Mouse (Mus musculus) small intestine, adult 2 months (tissue): Measurements from ENCODE around the gene Tigd3. TPM values are rescaled to one million over a fixed set of nuclear protein-coding genes. Genes with fewer than 3 reads are reported as not detected.

Experiments used
- H3K27ac ChIP-seq: fragments of 200-500 bp; 2 replicates; pipeline ENCODE4 v1.5.1; 2012; ENCODE audit warnings: low read depth, low read length, control low read depth, inconsistent platforms; ENCODE audit not compliant: insufficient read depth
- H3K27me3 ChIP-seq: fragments of 200-500 bp; 2 replicates; pipeline ENCODE4 v1.6.1; 2012; ENCODE audit warnings: mild to moderate bottlenecking, moderate library complexity, low read length, inconsistent platforms; ENCODE audit not compliant: control insufficient read depth, insufficient read depth
- H3K36me3 ChIP-seq: fragments of 200-500 bp; 2 replicates; pipeline ENCODE4 v1.6.1; 2012; ENCODE audit warnings: mild to moderate bottlenecking, low read length, control low read depth, inconsistent platforms; ENCODE audit not compliant: control insufficient read depth, insufficient read depth
- H3K4me1 ChIP-seq: fragments of 200-500 bp; 2 replicates; pipeline ENCODE4 v1.6.1; 2012; ENCODE audit warnings: low read length, inconsistent platforms, mixed read lengths; ENCODE audit not compliant: control insufficient read depth, insufficient read depth, insufficient read length
- H3K4me3 ChIP-seq: fragments of 200-500 bp; 2 replicates; pipeline ENCODE4 v1.5.1; 2012; ENCODE audit warnings: low read depth, mild to moderate bottlenecking, control low read depth, inconsistent platforms, low read length, moderate library complexity
- CTCF ChIP-seq: fragments of 200-500 bp; IDR thresholded peaks from 2 replicates; pipeline ENCODE4 v1.5.1; 2012; ENCODE audit warnings: low read depth, mild to moderate bottlenecking, control low read depth, inconsistent platforms, low read length, moderate library complexity, mixed read lengths; ENCODE audit not compliant: insufficient replicate concordance, insufficient read length; ENCODE audit errors: extremely low read depth
- POLR2A ChIP-seq: fragments of 200-500 bp; IDR thresholded peaks from 2 replicates; pipeline ENCODE4 v1.6.1; 2012; ENCODE audit warnings: low read depth, mild to moderate bottlenecking, control low read depth, inconsistent platforms, low read length, moderate library complexity
- WGBS: fragments of 180-500 bp; shearing (Covaris S2); methylation state at CpG from one replicate; pipeline ENCODE4 v1.1.7; 2018; 5-methylcytosine and 5-hydroxymethylcytosine counted together
- polyA plus RNA-seq: library from polyadenylated mRNA; depleted of rRNA; stranded (reverse); fragments of >200 nt; gene quantifications from 2 replicates; pipeline ENCODE4 v1.2.3, GENCODE M21; 2012

The Tigd3 gene
- polyA plus RNA-seq, 1 experiment, result 2.0 TPM

DNA sequence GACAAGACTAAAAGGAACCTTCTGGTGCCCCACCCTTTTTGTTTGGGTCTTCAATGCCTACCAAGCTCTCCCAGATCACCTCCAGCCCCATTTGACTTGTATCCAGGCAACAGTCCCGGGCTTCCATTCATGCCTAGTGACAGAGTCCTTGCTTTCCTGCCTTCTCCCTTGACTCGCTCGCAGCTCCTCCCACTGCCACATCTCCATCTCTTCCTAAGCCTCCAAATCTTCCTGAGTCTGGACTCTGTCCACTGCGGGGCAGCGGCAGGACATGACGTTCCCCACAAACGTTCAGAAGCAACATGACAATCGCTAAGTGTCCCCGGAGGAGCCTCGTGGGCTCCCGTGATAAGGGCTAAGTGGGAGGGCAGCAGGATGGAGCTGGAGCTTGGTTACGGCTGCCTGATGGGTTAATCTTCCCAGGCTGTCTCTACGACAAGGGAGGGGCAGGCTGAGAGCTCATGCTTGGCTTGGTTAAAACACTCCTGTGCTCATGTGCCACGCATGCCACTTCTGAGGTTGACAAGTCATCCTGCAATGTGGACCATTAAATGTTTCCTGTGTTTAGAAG is 44.0 kb upstream of the Tigd3 start:
- Histone ChIP-seq H3K27ac (no peak overlapping the region), H3K36me3 (peaks cover 15% of the 10 kb centered on the region), H3K4me1 (peaks cover 36% of the 10 kb centered on the region), H3K27me3 (no peaks in the 10 kb centered on the region), H3K4me3 (no peak overlapping the region)
- WGBS, result 20% methylated on average over 14 of the region's 14 CpGs
- TF ChIP-seq CTCF (no peak), POLR2A (no peak)

- peaks cover 11% of the 10 kb centered on the region for H3K36me3 ChIP-seq
- H3K4me3 ChIP-seq, result no peak overlapping the region
- no peak overlapping the region for H3K27ac ChIP-seq
- peaks cover 36% of the 10 kb centered on the region for H3K4me1 ChIP-seq
- 79% methylated on average over 21 of the region's 21 CpGs for WGBS
- TF ChIP-seq POLR2A (no peak), CTCF (no peak)
- no peaks in the 10 kb centered on the region for H3K27me3 ChIP-seq
Observed at GRCm38 (mm10) chr19:5937095-5937835, 43.3 kb upstream of the Tigd3 start.

DNA sequence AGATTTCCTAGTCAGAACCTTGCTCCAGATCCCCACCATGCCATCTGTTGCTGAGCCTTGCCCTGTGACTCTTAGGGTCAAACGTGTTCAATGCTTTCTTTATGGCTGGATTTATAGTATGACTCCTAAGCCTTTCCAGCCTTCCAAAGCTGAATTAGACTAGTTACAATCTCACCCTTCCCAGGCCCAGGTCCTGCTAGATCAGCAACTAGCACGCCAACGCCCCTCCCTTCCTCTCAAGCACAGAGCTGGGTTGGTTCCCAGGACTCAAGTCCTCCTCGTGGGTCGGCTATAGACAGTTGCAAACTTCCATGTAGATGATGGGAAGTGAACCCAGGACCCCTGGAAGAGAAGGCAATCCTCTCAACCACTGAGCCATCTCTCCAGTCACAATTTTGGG is 41.7 kb upstream of the Tigd3 start:
- H3K27ac ChIP-seq, result peak overlapping the region; percentile 11; the same call in 1 of the 2 replicates
- WGBS, result 48% methylated on average over 5 of the region's 5 CpGs
- H3K4me1 ChIP-seq, result peaks cover 39% of the 10 kb centered on the region
- no peak for TF ChIP-seq POLR2A
- H3K27me3 ChIP-seq, result no peaks in the 10 kb centered on the region
- no peaks in the 10 kb centered on the region for H3K36me3 ChIP-seq
- H3K4me3 ChIP-seq, result no peak overlapping the region

DNA sequence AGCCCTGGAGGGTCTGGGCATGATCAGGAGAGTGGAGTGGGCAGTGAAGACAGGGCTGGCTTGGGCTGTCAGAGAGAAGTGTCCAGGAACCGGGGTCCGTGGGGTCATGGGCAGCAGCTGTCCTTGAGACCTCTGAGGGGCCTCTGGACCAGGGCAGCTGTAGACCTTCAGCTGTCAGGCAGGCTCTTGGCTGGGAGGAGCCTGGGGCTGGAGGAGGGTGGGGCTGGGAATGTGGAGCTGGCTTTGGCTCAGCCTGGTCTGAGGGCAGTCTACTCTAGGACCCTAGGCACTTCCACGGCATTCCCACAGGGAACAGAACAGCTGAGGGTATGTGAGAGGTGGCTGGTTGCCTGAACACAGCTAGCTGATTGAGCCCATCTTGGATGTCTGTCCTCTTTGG is 41.3 kb upstream of the Tigd3 start:
- Histone ChIP-seq H3K27ac (peak overlapping the region; percentile 11), H3K27me3 (no peaks in the 10 kb centered on the region), H3K36me3 (no peaks in the 10 kb centered on the region), H3K4me3 (no peak overlapping the region), H3K4me1 (peaks cover 36% of the 10 kb centered on the region)
- WGBS, result 24% methylated on average over 3 of the region's 3 CpGs
- TF ChIP-seq CTCF (no peak), POLR2A (no peak)

DNA sequence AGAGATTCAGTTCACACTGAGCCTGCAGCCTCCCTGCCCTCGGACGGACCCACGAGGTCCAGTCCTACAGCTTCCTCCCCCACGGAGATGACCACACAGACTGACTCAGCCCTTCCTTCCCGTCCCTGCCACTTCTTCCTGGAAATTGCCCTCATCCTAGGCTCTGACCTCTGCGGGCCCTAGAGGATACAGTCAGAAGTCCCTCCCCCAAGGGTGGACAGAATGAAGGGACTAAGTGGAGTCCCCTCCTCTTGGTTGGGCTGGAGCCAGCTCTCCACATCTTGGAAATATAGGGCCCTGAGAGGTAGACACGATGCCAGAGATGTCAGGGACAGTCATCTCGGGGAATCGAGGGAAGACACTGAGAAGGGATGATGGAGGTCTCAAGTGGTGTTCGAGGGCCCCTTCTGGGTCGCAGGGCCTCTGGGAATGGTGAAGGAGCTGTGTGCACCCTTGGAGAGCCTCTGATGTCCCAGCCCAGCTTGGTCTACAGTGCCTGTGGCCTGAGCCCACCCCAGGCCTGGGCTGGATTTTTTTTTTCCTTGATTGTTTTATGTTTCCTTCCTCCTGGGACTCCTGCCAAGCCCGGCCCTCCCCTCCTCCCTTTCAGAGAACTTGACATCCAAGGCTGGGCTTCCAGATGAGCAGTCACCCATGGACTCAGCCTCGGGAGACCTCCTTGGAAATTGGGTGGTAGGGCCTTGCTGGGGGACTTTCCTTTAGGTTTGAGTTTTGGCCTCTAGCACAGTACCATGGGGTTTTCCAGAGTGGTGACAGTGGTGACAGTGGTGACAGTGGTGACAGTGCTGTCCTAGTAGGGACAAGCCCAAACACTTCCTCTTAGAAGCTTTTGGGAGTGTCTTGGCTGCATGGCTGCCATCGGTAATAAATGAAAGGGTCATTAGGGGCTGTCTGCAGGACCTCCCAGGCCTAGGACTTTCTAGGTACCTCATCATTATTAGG is 36.0 kb upstream of the Tigd3 start:
- H3K36me3 ChIP-seq, result no peaks in the 10 kb centered on the region
- TF ChIP-seq POLR2A (no peak), CTCF (no peak)
- WGBS, result 35% methylated on average over 14 of the region's 14 CpGs
- H3K27ac ChIP-seq, result 0 out of 2 replicates have a peak overlapping the region, but pooled peaks have one; percentile 27
- H3K27me3 ChIP-seq, result no peaks in the 10 kb centered on the region
- H3K4me1 ChIP-seq, result peaks cover 13% of the 10 kb centered on the region
- H3K4me3 ChIP-seq, result no peak overlapping the region

DNA sequence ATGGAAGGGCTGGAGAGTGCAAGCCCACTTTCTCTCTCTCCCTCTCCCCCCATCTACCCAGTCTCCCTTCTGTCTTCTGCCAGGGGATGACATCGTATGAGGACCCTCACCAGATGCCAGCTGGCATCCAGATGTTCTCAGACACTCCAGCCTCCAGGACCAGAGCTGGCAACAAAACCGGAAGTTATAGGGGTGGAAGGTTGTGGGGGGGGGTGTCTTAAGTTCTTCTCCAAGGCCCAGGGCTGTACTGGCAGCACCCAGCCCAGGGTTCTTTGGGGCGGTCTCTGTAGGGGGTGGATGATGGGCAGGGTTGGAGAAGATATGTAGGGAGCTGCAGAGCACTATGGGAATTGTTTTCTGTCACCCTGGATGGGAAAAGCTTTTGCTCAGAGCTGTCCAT is 34.6 kb upstream of the Tigd3 start:
- H3K4me1 ChIP-seq, result peaks cover 13% of the 10 kb centered on the region
- TF ChIP-seq POLR2A (no peak), CTCF (no peak)
- no peak overlapping the region for H3K27ac ChIP-seq
- H3K36me3 ChIP-seq, result no peaks in the 10 kb centered on the region
- WGBS, result 69% methylated on average over 3 of the region's 3 CpGs
- H3K4me3 ChIP-seq, result no peak overlapping the region
- no peaks in the 10 kb centered on the region for H3K27me3 ChIP-seq

DNA sequence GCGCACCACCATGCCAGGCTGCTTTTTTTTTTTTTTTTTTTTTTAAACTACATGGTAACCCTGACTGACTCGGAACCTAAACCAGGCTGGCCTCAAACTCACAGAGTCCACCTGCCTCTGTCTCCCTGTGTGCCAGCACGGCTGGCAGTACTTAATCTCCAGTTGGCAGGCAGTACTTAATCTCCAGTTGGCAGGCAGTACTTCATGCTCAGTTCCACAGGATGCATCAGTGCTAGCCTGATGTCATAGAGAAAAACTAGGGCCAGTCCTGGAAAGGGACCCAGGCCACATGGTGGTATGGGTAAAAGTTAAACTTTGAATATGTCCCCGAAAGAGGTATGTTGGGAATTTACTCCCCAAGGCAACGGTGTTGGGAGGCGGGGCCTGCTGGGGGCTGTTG is 34.2 kb upstream of the Tigd3 start:
- H3K4me3 ChIP-seq, result no peak overlapping the region
- H3K27ac ChIP-seq, result no peak overlapping the region
- TF ChIP-seq CTCF, result no peak
- no peak for TF ChIP-seq POLR2A
- H3K4me1 ChIP-seq, result peaks cover 13% of the 10 kb centered on the region
- WGBS, result 82% methylated on average over 6 of the region's 6 CpGs
- no peaks in the 10 kb centered on the region for H3K36me3 ChIP-seq
- H3K27me3 ChIP-seq, result no peaks in the 10 kb centered on the region
